Mouse (Mus musculus) E14TG2a.4 (cell line): ENCODE results near the gene A930033H14Rik.

Experiments used
- H3K27me3 ChIP-seq: 2 replicates; pipeline ENCODE4 v1.6.1; 2014; ENCODE audit warnings: low read length, control low read depth; ENCODE audit not compliant: insufficient read depth
- H3K36me3 ChIP-seq: 2 replicates; pipeline ENCODE4 v1.6.1; 2014; ENCODE audit warnings: low read length, control low read depth; ENCODE audit not compliant: insufficient read depth
- H3K4me1 ChIP-seq: replicated peaks from 2 replicates; pipeline ENCODE4 v1.6.1; 2014; ENCODE audit warnings: low read depth, low read length, control low read depth
- H3K4me3 ChIP-seq: replicated peaks from 2 replicates; pipeline ENCODE4 v1.5.1; 2014; ENCODE audit warnings: mild to moderate bottlenecking, low read length
- H3K9me3 ChIP-seq: 2 replicates; pipeline ENCODE4 v1.6.1; 2014; ENCODE audit warnings: low read length, control low read depth
- CTCF ChIP-seq: conservative IDR thresholded peaks from 2 replicates; pipeline ENCODE4 v1.5.1; 2014; ENCODE audit warnings: low read length
- NANOG ChIP-seq: IDR thresholded peaks from 2 replicates; pipeline ENCODE4 v1.6.1; 2014; ENCODE audit warnings: borderline replicate concordance, low read length, mixed read lengths
- POU5F1 ChIP-seq: IDR thresholded peaks from 2 replicates; pipeline ENCODE4 v1.6.1; 2014; ENCODE audit warnings: low read length, borderline replicate concordance

A930033H14Rik gene

DNA sequence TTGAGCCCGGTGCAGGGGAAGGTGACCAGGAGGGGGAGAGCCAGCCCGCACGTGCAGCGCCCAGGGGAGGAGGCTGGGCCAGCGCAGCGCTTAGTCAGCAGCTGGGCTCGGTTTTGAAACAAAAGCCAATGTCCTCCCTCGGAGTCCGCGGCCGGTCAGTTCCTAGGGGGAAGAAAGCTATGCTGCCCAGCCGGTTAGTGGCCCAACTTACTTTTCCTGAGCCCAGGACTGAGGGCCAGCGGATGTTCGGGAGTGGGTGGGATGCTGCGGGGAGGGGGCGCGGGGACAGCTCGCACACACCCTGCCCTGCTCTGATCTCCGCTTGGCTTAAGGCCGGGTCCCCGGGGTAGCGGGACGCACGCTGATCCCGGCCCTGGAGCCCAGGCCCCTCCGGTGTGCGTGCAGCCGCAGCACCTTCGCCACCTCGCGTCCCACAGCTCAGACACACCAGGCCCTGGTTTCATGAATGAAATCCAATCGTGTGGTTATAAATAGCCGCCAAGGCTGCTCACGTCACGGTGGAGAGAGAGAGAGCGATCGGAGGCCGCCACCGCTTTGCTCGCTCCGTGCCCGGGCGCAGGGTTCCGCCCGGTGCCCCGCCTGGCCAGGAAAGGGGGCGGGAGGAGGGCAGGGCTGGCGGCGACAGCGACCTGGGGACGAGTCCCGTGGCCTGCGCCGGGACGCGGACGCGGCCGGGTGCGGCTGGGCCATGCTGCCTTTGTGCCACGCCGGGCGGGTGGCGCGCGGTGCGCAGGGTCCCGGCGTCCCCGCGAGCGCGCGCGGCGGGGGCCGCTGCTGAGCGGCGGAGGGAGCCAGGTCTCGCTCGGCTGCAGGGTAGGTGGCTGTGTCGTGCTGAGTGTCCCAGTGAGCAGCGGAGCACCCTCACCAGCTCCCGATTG lies at the start of gene A930033H14Rik:
A930033H14Rik (minus strand) TSS at position 557 of the 899 bp plus-strand sequence.
- peaks cover 36% of the 10 kb centered on the region for H3K4me1 ChIP-seq
- H3K9me3 ChIP-seq, result peaks cover 10% of the 10 kb centered on the region
- H3K4me3 ChIP-seq, result peak within 1 kb of the TSS; percentile 81
- H3K27me3 ChIP-seq, result peaks cover 59% of the 10 kb centered on the region
- no peaks in the 10 kb centered on the region for H3K36me3 ChIP-seq
- TF ChIP-seq NANOG (no peak), POU5F1 (no peak), CTCF (no peak)

DNA sequence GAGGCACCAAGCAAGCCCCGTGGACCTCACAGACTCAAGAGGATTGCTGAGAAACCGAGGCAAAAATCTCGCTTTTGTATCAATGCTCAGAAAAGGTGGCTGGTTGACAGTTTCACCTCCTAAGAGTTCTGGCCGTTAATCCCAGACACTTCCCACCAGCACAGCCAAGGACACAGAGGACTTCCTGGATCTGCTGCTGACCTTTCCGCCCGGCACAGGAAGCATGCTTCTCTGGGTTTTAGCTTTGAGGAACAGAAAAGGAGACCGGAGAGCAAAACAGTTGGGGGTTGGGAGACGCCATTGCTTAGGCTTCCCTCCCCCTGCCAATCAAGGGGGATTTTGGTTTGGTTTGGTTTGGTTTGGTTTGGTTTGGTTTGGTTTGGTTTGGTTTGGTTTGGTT lies 47.0 kb upstream of the A930033H14Rik start:
- H3K9me3 ChIP-seq, result no peaks in the 10 kb centered on the region
- H3K4me1 ChIP-seq, result peaks cover 12% of the 10 kb centered on the region
- no peak overlapping the region for H3K4me3 ChIP-seq
- TF ChIP-seq POU5F1 (no peak), CTCF (no peak), NANOG (no peak)
- no peaks in the 10 kb centered on the region for H3K36me3 ChIP-seq
- H3K27me3 ChIP-seq, result no peaks in the 10 kb centered on the region

DNA sequence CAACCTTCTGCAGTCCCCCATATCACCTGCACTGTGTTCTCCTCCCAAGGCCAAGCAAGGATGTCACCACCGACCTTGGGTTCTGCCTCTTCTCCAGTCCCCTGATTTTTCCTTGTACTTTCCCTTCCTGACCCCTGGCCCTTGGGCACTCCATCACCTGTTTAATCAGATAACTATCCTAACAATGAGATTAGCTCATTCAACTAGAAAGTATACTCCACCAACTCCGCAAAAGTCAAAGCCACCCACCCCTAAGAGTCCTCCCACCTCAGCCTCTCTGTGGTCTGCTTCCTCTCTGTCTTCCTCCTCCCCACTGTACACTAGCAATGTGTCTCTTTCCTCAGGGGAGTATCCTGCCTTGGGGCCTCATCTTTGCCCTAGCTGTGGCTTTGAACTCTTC lies 46.3 kb upstream of the A930033H14Rik start:
- Histone ChIP-seq H3K4me1 (peaks cover 18% of the 10 kb centered on the region), H3K9me3 (no peaks in the 10 kb centered on the region), H3K27me3 (no peaks in the 10 kb centered on the region), H3K36me3 (no peaks in the 10 kb centered on the region), H3K4me3 (no peak overlapping the region)
- TF ChIP-seq CTCF (no peak), NANOG (no peak), POU5F1 (no peak)

DNA sequence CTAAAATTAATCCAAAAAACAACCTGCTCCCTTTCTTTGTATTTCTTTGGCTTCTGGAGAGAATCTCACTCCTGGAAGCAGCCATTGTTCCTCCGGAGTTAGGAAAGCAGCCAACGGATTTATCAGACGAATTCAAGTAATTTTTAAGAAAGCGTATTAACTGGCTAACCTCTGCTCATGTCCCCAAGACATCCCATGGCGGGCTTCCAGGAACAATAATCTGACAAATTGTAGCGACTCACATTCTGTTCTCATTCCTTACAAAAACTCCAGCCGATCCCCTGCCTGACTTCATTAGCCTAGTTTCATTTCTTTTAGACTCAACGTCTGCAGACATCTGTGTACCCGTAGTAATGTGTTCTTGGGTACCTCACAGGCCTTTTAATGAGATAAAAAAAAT lies 45.7 kb upstream of the A930033H14Rik start:
- Histone ChIP-seq H3K4me3 (no peak overlapping the region), H3K9me3 (no peaks in the 10 kb centered on the region), H3K27me3 (0 out of 2 replicates have a peak, but pooled peaks cover 3% of the 10 kb centered on the region), H3K4me1 (peaks cover 18% of the 10 kb centered on the region), H3K36me3 (no peaks in the 10 kb centered on the region)
- no peak for TF ChIP-seq NANOG
- TF ChIP-seq CTCF, result no peak
- TF ChIP-seq POU5F1, result no peak

GRCm38 (mm10) chr10:69257592-69258133 lies 44.8 kb upstream of the A930033H14Rik start:
- TF ChIP-seq NANOG, result no peak
- TF ChIP-seq CTCF, result no peak
- TF ChIP-seq POU5F1, result no peak
- H3K4me1 ChIP-seq, result peaks cover 18% of the 10 kb centered on the region
- 0 out of 2 replicates have a peak, but pooled peaks cover 3% of the 10 kb centered on the region for H3K27me3 ChIP-seq
- H3K9me3 ChIP-seq, result no peaks in the 10 kb centered on the region
- H3K36me3 ChIP-seq, result no peaks in the 10 kb centered on the region
- no peak overlapping the region for H3K4me3 ChIP-seq

- Histone ChIP-seq H3K36me3 (no peaks in the 10 kb centered on the region), H3K27me3 (0 out of 2 replicates have a peak, but pooled peaks cover 3% of the 10 kb centered on the region), H3K4me3 (no peak overlapping the region), H3K4me1 (peaks cover 18% of the 10 kb centered on the region), H3K9me3 (no peaks in the 10 kb centered on the region)
- TF ChIP-seq NANOG (no peak), POU5F1 (no peak), CTCF (no peak)
Measured at GRCm38 (mm10) chr10:69255594-69255993, 42.7 kb upstream of the A930033H14Rik start.

DNA sequence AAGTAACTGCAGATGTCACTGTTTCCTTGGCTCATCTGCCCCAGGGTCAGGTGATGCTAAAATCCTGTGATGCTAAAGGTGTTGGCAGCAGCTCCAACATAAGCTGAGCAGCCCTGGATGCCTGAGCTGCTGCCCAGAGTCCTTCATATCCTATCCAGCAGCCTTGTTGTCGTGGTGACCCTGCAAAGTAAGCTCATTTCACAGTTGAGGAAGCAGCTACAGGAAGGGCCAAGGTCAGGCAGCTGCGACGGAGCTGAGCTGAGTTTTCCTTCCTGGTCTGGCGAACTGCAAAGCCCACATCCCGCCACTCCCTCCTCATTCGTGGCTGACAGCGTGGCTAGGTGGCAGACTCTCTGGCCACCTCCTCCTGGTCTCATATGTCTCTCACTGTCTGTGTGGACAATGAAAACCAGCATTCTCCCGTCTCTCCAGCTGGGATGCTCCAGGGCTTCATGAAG lies 41.5 kb upstream of the A930033H14Rik start:
- Histone ChIP-seq H3K9me3 (no peaks in the 10 kb centered on the region), H3K4me3 (no peak overlapping the region)

DNA sequence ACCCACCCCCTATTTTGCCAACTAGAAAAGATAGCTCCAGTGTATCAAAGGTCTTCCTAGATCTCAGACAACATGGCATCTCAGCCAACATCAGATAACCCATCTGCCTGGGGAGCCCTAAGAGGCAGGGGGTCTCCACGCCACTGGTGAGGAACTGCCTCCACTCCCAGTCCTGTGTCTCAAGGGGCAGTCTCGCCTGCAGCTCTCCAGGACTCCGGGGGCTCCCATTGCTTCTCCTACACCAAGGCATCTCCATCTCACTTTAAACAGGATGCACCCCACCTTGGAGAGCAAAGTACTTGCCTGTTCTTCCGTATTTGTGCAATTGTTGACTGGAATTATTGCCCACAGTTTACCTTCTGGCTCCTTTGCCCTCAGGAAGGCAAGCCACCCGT lies 40.8 kb upstream of the A930033H14Rik start:
- Histone ChIP-seq H3K9me3 (no peaks in the 10 kb centered on the region), H3K4me3 (no peak overlapping the region)
- TF ChIP-seq NANOG, result no peak

More for the DNA sequence above, 41.5 kb upstream of the A930033H14Rik start:
- TF ChIP-seq CTCF, result no peak
- no peak for TF ChIP-seq POU5F1
- no peak for TF ChIP-seq NANOG
- no peaks in the 10 kb centered on the region for H3K36me3 ChIP-seq
- peaks cover 5% of the 10 kb centered on the region for H3K27me3 ChIP-seq
- peaks cover 20% of the 10 kb centered on the region for H3K4me1 ChIP-seq

More for the DNA sequence above, 40.8 kb upstream of the A930033H14Rik start:
- peaks cover 18% of the 10 kb centered on the region for H3K4me1 ChIP-seq
- peaks cover 8% of the 10 kb centered on the region for H3K27me3 ChIP-seq
- no peaks in the 10 kb centered on the region for H3K36me3 ChIP-seq
